Mouse (Mus musculus): ENCODE measurements at regions not wholly inside any gene's neighbourhood (a gene's known extent, or its start where the extent isn't known, plus 50 kb on each side); places are given as distances from the start of the nearest gene placed in this dataset.

DNA sequence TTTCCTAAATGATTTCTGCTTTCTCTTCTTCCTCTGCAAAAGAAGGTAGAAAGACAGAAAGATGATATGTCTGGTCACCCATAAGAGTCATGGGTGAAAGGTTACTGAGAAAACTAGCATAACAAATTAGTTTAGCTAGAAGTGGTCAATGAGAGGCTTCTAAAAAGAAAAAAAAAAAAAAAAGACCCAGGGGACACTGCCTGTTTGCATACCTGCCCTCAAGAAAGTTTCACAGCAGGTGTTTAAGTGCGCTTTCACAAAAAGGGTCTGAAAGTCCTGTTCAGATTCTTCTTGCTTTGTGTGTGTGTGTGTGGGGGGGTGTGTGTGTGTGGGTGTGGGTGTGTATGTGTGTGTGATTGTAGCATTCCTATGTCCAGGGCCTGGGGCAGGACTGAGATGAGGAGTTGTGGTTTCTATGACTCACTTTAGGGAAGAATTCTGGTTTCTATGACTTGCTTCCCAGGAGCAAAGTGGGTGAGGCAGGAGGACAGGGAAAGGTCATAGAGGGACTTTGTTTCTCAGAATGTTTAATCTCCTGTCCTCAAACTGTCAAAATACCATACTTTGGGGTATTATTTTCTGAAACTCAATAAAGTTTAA is 49.9 kb upstream of the Dph5 start:
- H3K36me3 ChIP-seq (ENCODE audit: control insufficient read depth, insufficient read depth, low read length): no peaks in the 10 kb centered on the region
- H3K4me2 ChIP-seq (replicated peaks; ENCODE audit: low read depth, low read length, severe bottlenecking): no peak overlapping the region
- ATAC-seq (ENCODE audit: low FRiP score, low read depth) (no peak), DNase-seq (ENCODE audit: low spot score) (no peak)
- H3K9ac ChIP-seq (ENCODE audit: low read depth, low read length, severe bottlenecking): no peak overlapping the region
- H3K4me3 ChIP-seq (replicated peaks; ENCODE audit: low read length): no peak overlapping the region
- no peaks in the 10 kb centered on the region for H3K9me3 ChIP-seq (ENCODE audit: control insufficient read depth, low read length)
- WGBS: 82% methylated on average over 1 of the region's 1 CpGs
- H3K4me1 ChIP-seq (ENCODE audit: control insufficient read depth, insufficient read depth, low read length): no peaks in the 10 kb centered on the region
- H3K27me3 ChIP-seq (ENCODE audit: control insufficient read depth, insufficient read depth, low read length): no peaks in the 10 kb centered on the region
- no peak for TF ChIP-seq POLR2A (IDR thresholded peaks at IDR 0.05; ENCODE audit: borderline replicate concordance, extremely low read depth, insufficient read depth, insufficient read length)
- H3K27ac ChIP-seq (replicated peaks; ENCODE audit: low read depth, low read length): no peak overlapping the region
